ENCODE assay signal across 21 mouse cellular contexts in genomic region chr4:87728581-87728980, GRCm38 (mm10).
DNase-seq lines count a peak whose midpoint lies in the region; ATAC-seq and TF ChIP-seq lines count a peak whose summit lies in the region.
"Had no signal": no experiment of that assay in that cellular context is flagged by ENCODE, and none has a peak within 500 bp of the region (broad histone marks: within the 10 kb centered on the region; RNA-seq: fewer than 3 reads in every experiment).

No protein-coding gene starts in this region.

- no peaks in the 10 kb centered on the region for H3K4me1 ChIP-seq in forebrain, postnatal 0 days (ENCODE audit: insufficient read depth)
- H3K4me1 ChIP-seq in forebrain, embryonic 10.5 days, result peaks cover 29% of the 10 kb centered on the region

- no peaks in the 10 kb centered on the region for H3K27me3 ChIP-seq in forebrain, postnatal 0 days (ENCODE audit: insufficient read depth, low read length)
- peaks cover 30% of the 10 kb centered on the region for H3K27me3 ChIP-seq in forebrain, embryonic 10.5 days (ENCODE audit: poor library complexity, severe bottlenecking)
- H3K27me3 ChIP-seq: heart, embryonic 12.5 days; midbrain, embryonic 12.5 days; Patski had no signal

- no peak for DNase-seq in forebrain, postnatal 0 days
- DNase-seq in forebrain, embryonic 10.5 days (ENCODE audit: extremely low spot score, low spot score), result no peak
- peak; percentile 85 for DNase-seq in right cerebral cortex, adult 18-20 months
- DNase-seq in right cerebral cortex, postnatal 14 days, result no peak
- DNase-seq in left cerebral cortex, adult 2 months (ENCODE audit: extremely low spot score in 1 of 2, low spot score in 2 of 2), result peak; percentile 14 to 31
- no peak for DNase-seq in cerebellum, adult 9-11 months
- DNase-seq in embryo, embryonic 10 days (ENCODE audit: low spot score), result no peak
- no peak for DNase-seq in ovary, postnatal 14 days (ENCODE audit: low spot score)
- DNase-seq: cerebellum, postnatal 25 days; gastrocnemius, postnatal 36 days; heart, postnatal 4 days; kidney, adult 9 months; lung, postnatal 36 days; thymus, adult 2 months had no signal

- no peak for TF ChIP-seq CTCF in forebrain, postnatal 0 days (IDR thresholded peaks at IDR 0.05; ENCODE audit: low read depth)
- TF ChIP-seq CTCF in left cerebral cortex, adult 2 months (IDR thresholded peaks at IDR 0.05), result no peak

- peak; percentile 81 for ATAC-seq in forebrain, postnatal 0 days
- ATAC-seq: forebrain, embryonic 16.5 days; Patski had no signal

- no peaks in the 10 kb centered on the region for H3K36me3 ChIP-seq in forebrain, postnatal 0 days (ENCODE audit: insufficient read depth)
- no peaks in the 10 kb centered on the region for H3K36me3 ChIP-seq in forebrain, embryonic 10.5 days (replicated peaks)
- H3K36me3 ChIP-seq: embryonic facial prominence, embryonic 10.5 days; heart, embryonic 12.5 days; midbrain, embryonic 12.5 days had no signal

- no peak overlapping the region for H3K9ac ChIP-seq in forebrain, postnatal 0 days
- H3K9ac ChIP-seq: heart, embryonic 12.5 days; midbrain, embryonic 12.5 days had no signal

- 54% methylated on average over 1 of the region's 1 CpGs for WGBS in forebrain, postnatal 0 days
- WGBS in forebrain, embryonic 10.5 days, result 78% methylated on average over 1 of the region's 1 CpGs

- H3K4me3 ChIP-seq in forebrain, postnatal 0 days (ENCODE audit: low read depth, low read length), result no peak overlapping the region
- H3K4me3 ChIP-seq in forebrain, embryonic 10.5 days, result no peak overlapping the region
- H3K4me3 ChIP-seq in left cerebral cortex, adult 2 months, result no peak overlapping the region
- H3K4me3 ChIP-seq: embryonic facial prominence, embryonic 10.5 days; erythroblast, embryonic 14.5 days; heart, embryonic 12.5 days; midbrain, embryonic 12.5 days; myocyte had no signal

- no peak overlapping the region for H3K4me2 ChIP-seq in forebrain, postnatal 0 days (ENCODE audit: low read depth)
- H3K4me2 ChIP-seq: heart, embryonic 12.5 days; midbrain, embryonic 12.5 days had no signal

- intact Hi-C loops in left cerebral cortex, adult 2 months (cut with DNase I), result loop anchor here (5.0 kb wide), 3 partner anchors 134 to 361 kb away; no protein-coding TSS in a partner anchor

- no peak overlapping the region for H3K27ac ChIP-seq in forebrain, postnatal 0 days (ENCODE audit: low read depth, low read length)
- no peak overlapping the region for H3K27ac ChIP-seq in forebrain, embryonic 10.5 days
- peak overlapping the region; percentile 53; the same call in 1 of the 2 replicates for H3K27ac ChIP-seq in left cerebral cortex, adult 2 months
- H3K27ac ChIP-seq: embryonic facial prominence, embryonic 10.5 days; midbrain, embryonic 12.5 days had no signal

- H3K9me3 ChIP-seq in forebrain, postnatal 0 days (ENCODE audit: low read length), result no peaks in the 10 kb centered on the region
- no peaks in the 10 kb centered on the region for H3K9me3 ChIP-seq in forebrain, embryonic 10.5 days
- H3K9me3 ChIP-seq: embryonic facial prominence, embryonic 10.5 days; heart, embryonic 12.5 days; midbrain, embryonic 12.5 days had no signal

Comparison
In these comparisons a context has a peak if more than half of its experiments do, and no peak if none do; other contexts are left out.
1. DNase-seq: peak in right cerebral cortex, adult 18-20 months (single experiment) and left cerebral cortex, adult 2 months (2 of 2); none in forebrain, postnatal 0 days (single experiment), forebrain, embryonic 10.5 days (single experiment), right cerebral cortex, postnatal 14 days (single experiment), cerebellum, adult 9-11 months (single experiment), embryo, embryonic 10 days (single experiment) and ovary, postnatal 14 days (single experiment).